Mouse (Mus musculus) layer of hippocampus, adult 8-10 months (tissue): ENCODE results near the gene Timm13. TPM values are rescaled to one million over a fixed set of nuclear protein-coding genes. Genes with fewer than 3 reads are reported as not detected.

Experiments used
- DNase-seq, 2 experiments: peaks; one replicate each; pipeline ENCODE4 v3.0.0; 2022; ENCODE audit warnings: low spot score in 2 of 2
- total RNA-seq, 4 experiments: library from RNA; stranded (reverse); gene quantifications; 2 replicates each; pipeline ENCODE4 v1.2.4; 2022

The Timm13 gene
- total RNA-seq, 4 experiments from 2014 or later = 112 to 139 (median 124) TPM

DNA sequence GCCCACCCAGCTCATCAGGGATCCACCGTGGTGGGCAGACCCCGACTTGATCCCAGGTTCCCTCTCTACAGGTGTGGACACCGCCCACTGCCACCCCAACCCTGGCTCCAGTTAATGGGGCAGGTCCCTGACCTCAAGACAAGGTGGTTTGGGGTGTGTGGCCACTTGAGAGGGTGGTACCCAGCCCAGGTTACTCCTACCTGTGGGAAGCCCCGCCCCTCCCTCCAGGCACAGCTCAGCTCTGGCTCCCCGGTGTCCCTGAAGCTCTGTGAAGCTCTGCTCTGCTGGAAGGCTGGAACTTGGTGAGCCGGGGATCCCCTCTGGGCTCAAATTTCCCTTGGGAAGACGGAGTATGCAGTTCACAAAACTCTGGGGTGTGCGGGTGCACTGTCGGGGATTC is 29.2 kb downstream of the Timm13 start, which contains the start of gene Tmprss9:
Gene Tmprss9 (plus strand): TSS at position 268 of the 400 bp plus-strand sequence.
- no peak for DNase-seq

DNA sequence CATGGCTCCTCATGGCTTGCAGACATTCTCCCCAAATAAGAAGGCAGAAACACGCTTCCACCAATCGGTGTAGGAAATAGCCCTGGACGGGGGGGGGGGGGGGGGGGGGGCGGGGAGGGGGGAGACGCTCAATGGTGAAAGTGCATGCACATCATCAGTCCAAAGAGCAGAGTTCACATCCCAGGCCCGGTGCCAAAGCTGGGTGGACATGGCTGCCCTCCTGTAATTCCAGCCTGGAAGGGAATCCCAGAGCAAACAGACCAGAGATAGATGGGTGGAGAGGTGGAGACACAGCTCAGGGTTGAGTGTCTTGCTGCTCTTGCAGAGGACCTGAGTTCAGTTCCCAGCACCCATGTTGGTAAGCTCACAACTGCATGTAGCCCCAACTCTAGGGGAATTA is 29.8 kb downstream of the Timm13 start:
- DNase-seq = no peak

DNA sequence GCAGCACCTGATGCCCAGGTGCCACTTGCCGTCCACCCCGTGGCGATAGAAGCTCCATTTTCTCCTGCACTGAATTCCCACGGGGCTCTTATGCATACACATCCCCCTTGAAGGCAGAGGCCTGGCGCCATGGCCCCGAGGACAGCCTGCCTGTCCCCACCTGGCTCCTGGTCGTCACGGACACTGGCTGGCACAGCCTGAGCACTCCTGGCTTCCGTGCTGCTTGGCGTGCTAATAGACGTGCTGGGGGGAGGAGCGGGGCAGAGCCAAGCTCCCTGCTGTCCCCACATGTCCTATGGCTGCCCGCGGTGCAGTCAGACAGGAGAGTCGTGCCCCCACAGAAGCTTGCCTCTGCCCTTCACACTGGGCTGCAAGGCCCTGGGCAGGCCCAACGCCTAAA is 36.3 kb downstream of the Timm13 start:
- no peak for DNase-seq

DNA sequence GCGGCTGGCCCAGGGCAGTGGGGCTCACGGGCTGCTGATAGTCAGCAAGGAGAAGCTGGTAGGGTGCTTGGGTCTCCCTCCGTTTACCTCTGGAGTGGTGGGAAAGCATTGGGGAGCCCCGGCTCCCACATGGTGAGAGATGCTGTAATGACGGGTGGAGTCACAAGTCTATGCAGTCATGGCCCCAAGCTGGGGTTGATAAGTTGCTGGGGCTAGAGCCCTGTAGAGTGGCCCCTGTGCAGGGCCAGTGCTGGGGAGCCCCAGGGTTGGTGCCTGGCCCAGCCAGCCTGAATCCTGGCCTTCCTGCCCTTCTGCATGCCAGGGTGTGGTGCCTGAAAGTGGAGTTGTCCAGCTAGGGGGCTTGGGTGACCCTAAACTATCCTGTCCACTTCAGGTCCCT is 38.5 kb downstream of the Timm13 start:
- DNase-seq = no peak

DNA sequence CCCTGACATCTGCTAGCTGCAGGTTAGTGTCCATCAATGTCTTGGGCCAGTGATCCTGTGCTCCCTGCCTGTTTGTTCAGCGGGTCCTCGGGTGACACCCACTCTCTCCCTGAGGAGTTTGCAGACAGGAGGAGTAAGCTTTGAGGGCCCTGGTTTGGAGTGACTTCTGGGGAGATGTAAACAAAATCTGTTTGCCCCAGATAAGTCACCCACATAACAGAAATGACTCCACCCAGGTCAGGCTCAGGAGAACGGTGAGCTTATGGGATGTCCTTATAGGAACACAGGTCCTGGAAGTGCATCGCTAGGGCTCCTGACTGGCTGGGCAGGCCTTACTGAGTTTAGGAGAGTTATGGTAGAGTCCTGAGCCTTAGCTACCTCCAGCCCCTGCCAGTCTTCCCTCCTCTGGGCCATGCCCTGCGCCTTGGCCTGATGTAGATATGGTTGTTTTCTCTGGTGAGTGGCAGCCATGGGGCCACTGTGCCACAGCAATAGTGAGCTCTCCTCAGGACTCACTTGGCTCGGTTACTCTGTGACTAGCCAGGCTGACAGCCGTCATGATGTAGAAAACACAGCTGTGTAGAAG is 42.3 kb downstream of the Timm13 start:
- DNase-seq = no peak

DNA sequence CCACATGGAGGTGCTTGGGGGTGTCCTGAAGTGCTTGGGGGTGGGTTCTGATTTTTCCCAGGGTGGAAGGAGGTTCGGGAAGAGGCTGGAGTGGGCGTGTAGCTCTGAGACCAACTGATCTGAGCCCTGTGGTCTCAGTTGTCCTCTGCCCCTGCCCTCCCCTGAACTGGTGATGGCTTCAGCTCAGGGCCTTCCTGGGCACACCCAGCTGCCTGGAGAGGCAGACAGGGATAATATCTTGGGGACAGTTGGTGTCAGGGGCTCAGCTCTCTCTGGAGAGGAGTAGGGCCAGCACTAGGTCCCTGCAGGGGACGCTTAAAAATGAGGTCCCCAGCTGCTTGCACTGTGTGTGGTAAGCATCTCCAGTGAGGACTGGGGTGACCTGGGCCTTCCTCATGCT is 42.9 kb downstream of the Timm13 start:
- no peak for DNase-seq

DNA sequence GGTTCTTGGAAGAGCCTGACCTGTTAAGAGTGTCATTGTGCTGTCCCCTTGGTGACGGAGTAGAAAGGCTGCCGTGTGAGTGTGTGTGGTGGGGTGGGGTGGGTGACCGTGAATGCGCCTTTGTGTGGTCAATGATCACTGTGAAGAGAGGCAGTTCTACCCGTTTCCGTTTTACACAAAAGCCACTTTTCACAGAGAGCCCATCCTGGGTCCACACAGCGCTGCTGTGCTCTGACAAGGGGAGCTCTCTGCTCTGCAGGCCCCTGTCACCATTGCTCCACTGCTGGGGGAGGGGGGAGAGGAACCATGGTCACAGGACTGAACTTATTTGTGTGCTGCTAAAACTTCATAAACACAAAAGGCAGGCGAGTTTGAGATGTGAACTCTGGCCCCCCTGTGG is 43.4 kb downstream of the Timm13 start:
- peak in 1 of 2 experiments; percentile 58 for DNase-seq

DNA sequence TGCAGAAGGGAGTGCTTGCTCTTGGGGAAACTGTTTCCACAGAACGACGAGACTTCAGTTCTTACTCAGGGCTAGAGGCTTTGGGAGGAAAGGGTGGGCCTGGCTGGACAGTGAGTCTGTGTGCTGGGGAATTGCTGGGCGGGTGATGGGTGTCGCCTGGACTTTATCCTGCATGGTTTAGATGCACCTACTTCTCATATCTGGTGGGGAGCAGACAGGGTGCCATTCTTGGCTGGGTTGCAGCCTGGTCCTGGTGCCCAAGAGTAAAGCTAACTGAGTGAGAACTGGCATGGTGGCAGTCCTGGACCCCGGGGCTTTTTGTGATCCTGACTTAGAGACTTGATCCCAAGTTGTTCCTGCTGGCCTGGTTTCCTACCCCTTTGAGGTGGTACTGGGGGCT is 43.9 kb downstream of the Timm13 start:
- no peak for DNase-seq

DNA sequence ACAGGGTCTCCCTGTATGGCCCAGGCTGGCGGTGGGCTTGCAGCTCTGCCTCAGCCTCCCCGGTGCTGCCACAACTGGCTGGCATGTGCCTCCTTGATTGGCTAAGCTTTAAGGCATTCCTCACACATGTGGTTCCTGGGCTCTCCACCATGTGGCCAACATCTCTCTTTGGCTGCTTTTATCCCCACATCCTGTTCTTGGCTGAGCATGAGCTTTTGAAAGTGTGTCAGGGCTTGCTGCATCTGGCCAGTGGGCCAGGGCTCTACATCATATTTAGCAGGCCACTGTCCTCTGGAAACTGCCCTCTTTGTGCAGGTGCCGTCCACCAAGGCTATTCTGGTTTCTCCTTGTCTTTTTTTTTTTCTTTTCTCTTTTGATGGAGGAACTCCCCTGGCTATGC is 44.5 kb downstream of the Timm13 start:
- DNase-seq = no peak

DNA sequence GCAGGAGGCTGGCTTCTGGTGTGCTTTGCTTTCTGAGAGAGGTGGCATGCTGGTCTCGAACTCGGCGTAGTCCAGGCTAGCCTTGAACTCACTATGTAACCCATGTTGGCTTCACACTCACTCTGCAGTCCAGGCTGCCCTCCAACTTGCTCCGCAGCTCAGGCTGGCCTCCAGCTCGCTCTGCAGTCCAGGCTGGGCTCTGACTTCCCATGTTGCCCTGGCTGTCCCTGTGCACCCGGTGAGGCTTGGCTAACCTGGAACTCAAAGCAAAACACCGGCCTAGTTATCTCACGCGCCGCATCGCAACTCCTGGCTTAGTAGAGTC is 45.1 kb downstream of the Timm13 start:
- DNase-seq = no peak

DNA sequence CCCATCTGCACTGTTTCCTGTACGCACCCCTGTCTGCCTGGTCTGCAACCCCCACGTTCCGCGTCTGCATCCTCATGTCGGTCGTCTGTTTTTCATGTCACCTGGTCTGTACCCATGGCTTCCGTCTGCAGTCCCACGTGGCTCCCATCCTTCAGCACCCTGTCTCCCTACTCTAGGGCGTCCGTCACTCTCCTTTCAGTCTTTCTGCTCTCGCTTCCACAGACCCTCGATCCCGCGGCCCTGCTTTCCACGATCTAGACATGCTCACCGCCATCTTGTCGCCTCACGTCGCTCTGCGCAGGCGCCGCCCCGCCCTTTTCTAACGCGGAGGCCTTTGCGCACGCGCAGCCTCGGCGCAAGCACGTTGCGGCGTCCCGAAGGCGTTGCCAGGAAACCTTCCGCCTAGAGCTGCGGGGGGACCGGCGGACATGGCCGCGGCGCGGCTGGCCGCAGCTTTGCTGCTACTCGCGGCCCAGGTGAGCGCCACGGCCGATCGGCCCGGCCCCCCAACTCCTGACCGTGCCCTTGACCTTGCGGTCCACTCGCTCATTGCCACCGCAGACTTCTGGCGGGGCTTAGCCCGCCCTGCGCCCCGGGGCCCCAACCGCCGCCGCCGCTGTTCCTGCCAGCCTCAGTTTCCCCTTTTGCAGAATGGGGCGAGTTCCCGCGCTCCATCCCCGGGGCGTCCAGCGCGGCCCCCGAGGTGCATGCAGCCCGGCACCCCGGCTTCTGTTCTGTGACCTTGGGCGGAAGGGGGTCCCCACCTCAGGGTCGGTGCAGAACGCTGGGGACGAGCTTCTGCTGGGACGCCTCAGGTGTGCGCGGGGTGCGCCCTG is 45.6 kb downstream of the Timm13 start, which contains the start of the genes Lsm7 and Sppl2b:
Gene Lsm7 (minus strand): TSS at position 297 of the 836 bp plus-strand sequence.
Gene Sppl2b (plus strand): TSS at position 363 of the 836 bp plus-strand sequence.
- peak; percentile 90 to 97 for DNase-seq

Other genes starting within 250 kb of the Timm13 start
- 100 to 1,000 TPM in 2 of 4 experiments, 10 to 100 TPM in 2; 92.1 to 103 (median 97.9) TPM for gene Btbd2, start 243.9 kb downstream of the Timm13 start, total RNA-seq
- 10 to 100 TPM; 41.9 to 50.0 (median 45.1) TPM for gene Mknk2, start 222.9 kb downstream of the Timm13 start, total RNA-seq
- 10 to 100 TPM; 13.8 to 18.0 (median 15.0) TPM for gene Mob3a, start 199.0 kb downstream of the Timm13 start, total RNA-seq
- gene Izumo4, start 198.8 kb downstream of the Timm13 start, total RNA-seq = 10 to 100 TPM; 56.6 to 73.2 (median 69.8) TPM
- 100 to 1,000 TPM; 136 to 163 (median 147) TPM for gene Ap3d1, start 158.7 kb downstream of the Timm13 start, total RNA-seq
- 10 to 100 TPM; 43.7 to 56.4 (median 51.3) TPM for gene Dot1l, start 145.8 kb downstream of the Timm13 start, total RNA-seq
- gene Sf3a2, start 102.8 kb downstream of the Timm13 start, total RNA-seq = 10 to 100 TPM; 43.3 to 60.0 (median 50.2) TPM
- 10 to 100 TPM; 61.4 to 75.8 (median 70.7) TPM for gene Plekhj1, start 102.3 kb downstream of the Timm13 start, total RNA-seq
- 1 to 10 TPM; 2.4 to 4.0 (median 3.0) TPM for gene Amh, start 95.7 kb downstream of the Timm13 start, total RNA-seq
- 1 to 10 TPM in 3 of 4 experiments, under 1 TPM in 1; 0.91 to 4.7 (median 2.7) TPM for gene Jsrp1, start 87.5 kb downstream of the Timm13 start, total RNA-seq
- 100 to 1,000 TPM; 475 to 520 (median 506) TPM for gene Oaz1, start 74.3 kb downstream of the Timm13 start, total RNA-seq
- gene Lingo3, start 56.9 kb downstream of the Timm13 start, total RNA-seq = 10 to 100 TPM; 33.4 to 44.0 (median 40.3) TPM
- 10 to 100 TPM; 42.1 to 61.3 (median 57.5) TPM for gene Lsm7, start 45.8 kb downstream of the Timm13 start, total RNA-seq
- gene Sppl2b, start 45.7 kb downstream of the Timm13 start, total RNA-seq = 10 to 100 TPM; 53.9 to 68.2 (median 59.3) TPM
- under 1 TPM; 0.35 to 0.66 (median 0.46) TPM for gene Tmprss9, start 29.1 kb downstream of the Timm13 start, total RNA-seq
- 10 to 100 TPM; 17.2 to 22.9 (median 19.9) TPM for gene Lmnb2, start 17.3 kb upstream of the Timm13 start, total RNA-seq
- gene Gadd45b, start 29.1 kb upstream of the Timm13 start, total RNA-seq = 10 to 100 TPM; 17.4 to 22.9 (median 20.2) TPM
- 100 to 1,000 TPM; 130 to 139 (median 135) TPM for gene Gng7, start 114.0 kb upstream of the Timm13 start, total RNA-seq
- 10 to 100 TPM; 88.3 to 96.9 (median 90.2) TPM for gene Diras1, start 124.7 kb upstream of the Timm13 start, total RNA-seq
- 10 to 100 TPM; 55.5 to 60.8 (median 60.0) TPM for gene Slc39a3, start 136.5 kb upstream of the Timm13 start, total RNA-seq
- gene Sgta, start 159.2 kb upstream of the Timm13 start, total RNA-seq = 100 to 1,000 TPM; 165 to 175 (median 172) TPM
- gene Thop1, start 169.1 kb upstream of the Timm13 start, total RNA-seq = 10 to 100 TPM; 44.5 to 55.0 (median 46.5) TPM
- under 1 TPM; 0.19 to 0.80 (median 0.68) TPM for gene Creb3l3, start 197.9 kb upstream of the Timm13 start, total RNA-seq
- 100 to 1,000 TPM; 131 to 151 (median 135) TPM for gene Map2k2, start 204.9 kb upstream of the Timm13 start, total RNA-seq
- gene Zbtb7a, start 234.3 kb upstream of the Timm13 start, total RNA-seq = 100 to 1,000 TPM in 3 of 4 experiments, 10 to 100 TPM in 1; 94.8 to 118 (median 103) TPM